Mouse (Mus musculus) E14TG2a.4 (cell line): ENCODE data around the gene Cabp2.

Source experiments
- CTCF ChIP-seq: conservative IDR thresholded peaks from 2 replicates; pipeline ENCODE4 v1.5.1; 2014; ENCODE audit warnings: low read length
- POU5F1 ChIP-seq: IDR thresholded peaks from 2 replicates; pipeline ENCODE4 v1.6.1; 2014; ENCODE audit warnings: low read length, borderline replicate concordance

DNA sequence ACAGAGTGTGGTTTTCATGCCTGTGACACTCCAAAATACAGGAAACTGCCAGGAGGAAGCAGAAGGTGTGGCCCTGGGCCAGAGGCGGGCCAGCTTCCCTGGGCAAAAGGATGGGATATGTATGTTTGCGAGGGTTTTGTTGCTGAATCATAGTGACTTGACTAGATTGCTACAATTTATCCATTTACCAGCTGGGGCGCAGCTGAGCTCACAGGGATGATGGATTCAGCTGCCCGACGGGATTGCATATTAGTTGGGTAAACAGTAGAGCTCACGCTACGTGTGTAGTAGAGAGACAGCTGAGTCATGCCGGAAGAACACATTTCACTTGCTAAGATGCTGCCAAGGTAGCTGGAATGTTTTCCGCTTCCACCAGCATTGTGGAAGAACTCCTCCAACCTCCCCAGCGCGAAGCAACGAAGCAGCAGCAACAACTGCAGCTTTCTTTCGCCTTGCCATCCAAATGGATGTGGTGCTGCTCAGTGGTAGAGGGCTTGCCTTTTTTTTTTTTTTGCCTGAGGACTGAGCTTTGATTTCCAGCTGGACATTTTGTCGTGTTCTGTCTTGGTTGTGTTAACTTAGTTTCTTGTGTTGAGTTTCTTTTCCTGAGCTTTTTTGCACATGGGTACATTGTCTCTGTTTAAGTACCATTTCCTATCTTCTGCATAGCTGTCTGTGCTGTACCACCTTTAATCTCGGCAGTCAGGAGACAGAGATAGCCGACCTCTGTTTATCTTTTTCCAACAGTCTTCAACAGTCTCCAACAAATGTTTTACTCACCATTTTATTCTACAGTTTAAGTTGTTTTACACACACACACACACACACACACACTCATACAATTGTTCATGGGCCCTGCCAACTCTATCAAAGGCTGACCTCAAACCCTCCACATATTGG, 35.2 kb upstream of the Cabp2 start, which contains the start of gene Gstp2:
- TF ChIP-seq CTCF (no peak), POU5F1 (no peak)
